Mouse (Mus musculus): ENCODE measurements at regions not wholly inside any gene's neighbourhood (a gene's known extent, or its start where the extent isn't known, plus 50 kb on each side); places are given as distances from the start of the nearest gene placed in this dataset.

GRCm38 (mm10) chr13:72183636-72184035 lies 220.1 kb upstream of the Irx1 start:
- TF ChIP-seq GATA1 (IDR thresholded peaks at IDR 0.05; ENCODE audit: borderline replicate concordance, low read length) (no peak), FLI1 (IDR thresholded peaks at IDR 0.05; ENCODE audit: low read length) (no peak)
